Mouse (Mus musculus) urinary bladder, postnatal 4 days (tissue): Measurements from ENCODE around the gene Kpna7.
"Not testable (repeated sequence)": the region's sequence is repeated elsewhere in the genome, so short reads cannot be mapped to it uniquely, and the experiment has no call there.

Experiments
- DNase-seq, 2 experiments: peaks; one replicate each; pipeline ENCODE4 v3.0.0; 2021 to 2022; ENCODE audit warnings: low spot score in 2 of 2

The Kpna7 gene

DNA sequence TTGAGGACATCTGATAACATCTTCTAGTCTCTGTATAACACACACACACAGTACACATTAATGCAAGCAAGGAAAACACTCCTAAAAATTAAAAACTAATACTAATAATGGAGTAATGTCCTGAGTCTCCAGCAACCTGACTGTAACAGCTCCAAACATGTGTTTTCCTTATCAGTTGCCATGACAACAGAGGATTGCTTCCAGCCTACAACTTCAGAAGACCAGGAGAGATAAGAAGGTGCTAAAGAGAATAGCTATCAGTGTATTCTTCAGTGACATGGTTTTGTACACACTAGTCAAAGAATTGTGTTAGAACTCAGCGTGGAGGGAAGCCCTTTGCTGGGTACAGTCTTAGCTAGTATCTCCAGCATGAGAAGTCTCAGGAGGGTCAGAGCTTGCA lies 63.1 kb downstream of the Kpna7 start:
- DNase-seq = not testable (repeated sequence)

DNA sequence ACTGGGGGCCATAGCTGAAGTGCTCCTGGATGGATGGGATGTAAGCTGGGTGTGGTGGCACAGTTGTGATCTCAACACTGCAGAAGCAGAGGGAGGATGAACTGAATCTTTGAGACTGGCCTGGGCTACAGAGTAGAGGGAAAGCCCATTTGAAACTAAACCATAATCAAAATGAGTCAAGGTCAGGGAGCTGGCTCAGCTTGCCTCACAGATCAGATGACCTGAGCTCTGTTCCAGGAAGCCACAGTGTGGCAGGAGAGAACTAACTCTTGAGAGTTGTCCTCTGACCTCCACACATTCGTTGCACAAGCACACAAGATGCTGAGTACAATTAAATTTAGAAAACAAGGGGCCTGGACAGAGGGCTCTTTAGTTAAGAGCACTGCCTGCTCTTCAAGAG lies 63.6 kb downstream of the Kpna7 start:
- not testable (repeated sequence) for DNase-seq

DNA sequence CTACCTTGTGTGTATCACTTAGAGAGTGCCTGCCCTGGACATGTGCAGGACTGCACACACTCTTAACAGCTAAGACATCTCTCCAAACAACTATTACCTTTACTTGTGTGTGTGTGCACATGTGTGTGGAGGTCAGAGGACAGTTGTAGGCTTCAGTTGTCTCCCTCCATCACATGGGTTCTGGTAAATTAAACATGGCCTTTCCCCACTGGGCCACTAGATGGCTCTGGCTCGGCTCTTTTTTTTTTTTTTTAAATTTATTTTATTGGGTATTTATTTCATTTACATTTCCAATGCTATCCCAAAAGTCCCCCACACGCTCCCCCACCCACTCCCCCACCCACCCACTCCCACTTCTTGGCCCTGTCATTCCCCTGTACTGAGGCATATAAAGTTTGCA lies 67.1 kb downstream of the Kpna7 start:
- DNase-seq = not testable (repeated sequence)

DNA sequence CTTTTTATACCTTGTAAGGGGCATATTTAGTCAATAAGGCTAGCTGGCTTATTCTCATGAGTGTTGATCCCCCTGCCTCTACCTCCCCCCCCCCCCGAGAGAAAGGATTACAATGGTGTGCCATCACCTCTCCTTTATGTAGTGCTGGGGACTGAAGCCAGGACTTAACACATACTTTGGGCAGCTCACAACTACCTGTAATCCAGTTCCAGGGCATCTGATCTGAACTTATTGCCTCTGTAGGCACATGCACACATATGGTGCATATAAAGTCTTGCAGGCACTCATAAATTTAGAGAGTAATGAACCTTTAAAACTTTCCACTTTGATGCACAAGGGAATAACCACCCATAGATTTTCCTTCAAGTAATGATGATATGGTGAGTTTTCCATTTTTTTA lies 69.6 kb downstream of the Kpna7 start:
- DNase-seq = no peak

DNA sequence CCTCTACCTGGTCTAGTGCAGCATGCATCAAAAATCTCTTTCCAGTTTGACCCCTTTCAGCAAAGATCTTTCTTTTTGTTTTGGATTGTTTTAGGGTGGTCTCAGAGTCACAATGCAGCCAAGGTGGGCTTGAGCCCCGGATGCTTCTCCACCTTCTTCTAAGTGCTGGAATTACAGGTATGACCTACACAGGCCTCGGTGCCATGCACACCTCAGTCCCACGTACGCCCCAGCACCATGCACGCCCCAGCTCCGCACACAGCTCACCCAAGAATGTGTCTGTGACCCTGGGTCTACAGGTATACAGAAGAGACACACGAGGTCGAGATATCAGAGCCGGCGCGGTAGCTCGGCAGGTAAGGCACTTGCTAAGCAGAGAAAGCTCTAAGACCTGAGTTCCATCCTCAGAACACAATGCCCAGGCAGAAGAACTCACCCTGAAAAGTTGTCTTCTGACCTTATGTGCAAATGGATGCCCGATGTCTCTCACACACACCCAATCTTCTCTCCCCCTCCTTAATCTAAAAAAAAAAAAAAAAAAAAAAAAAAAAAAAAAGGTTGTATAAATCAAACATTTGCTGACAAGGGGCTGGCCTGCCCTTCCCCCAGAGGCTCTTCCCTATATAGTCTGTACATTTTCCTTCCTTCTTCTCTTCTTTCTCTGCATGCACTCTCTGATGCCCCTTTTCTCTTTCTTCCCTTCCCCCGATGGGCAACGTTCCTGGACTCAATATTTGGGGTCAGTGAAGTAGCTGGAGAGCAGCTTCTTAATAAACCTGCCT lies 74.8 kb downstream of the Kpna7 start:
- DNase-seq = no peak

DNA sequence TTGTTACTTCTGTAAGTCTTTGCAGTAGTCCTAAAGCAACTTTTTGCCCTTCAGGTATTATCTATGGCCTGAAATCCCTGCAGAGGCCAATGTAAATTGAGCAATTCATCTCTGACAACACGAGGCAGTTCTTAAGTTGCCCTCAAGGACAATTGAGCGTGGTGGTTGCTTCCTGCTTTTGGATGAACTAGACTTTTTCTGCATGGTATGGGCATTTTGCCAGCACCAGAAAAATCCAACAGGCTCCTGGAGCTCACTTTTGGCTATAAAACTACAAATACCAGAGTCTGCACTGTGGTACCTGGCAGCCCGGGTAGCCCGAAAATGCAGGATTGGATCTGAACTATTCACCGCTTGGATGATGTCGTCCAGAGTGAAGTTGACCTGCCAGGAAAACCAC lies 78.2 kb downstream of the Kpna7 start:
- DNase-seq = no peak

DNA sequence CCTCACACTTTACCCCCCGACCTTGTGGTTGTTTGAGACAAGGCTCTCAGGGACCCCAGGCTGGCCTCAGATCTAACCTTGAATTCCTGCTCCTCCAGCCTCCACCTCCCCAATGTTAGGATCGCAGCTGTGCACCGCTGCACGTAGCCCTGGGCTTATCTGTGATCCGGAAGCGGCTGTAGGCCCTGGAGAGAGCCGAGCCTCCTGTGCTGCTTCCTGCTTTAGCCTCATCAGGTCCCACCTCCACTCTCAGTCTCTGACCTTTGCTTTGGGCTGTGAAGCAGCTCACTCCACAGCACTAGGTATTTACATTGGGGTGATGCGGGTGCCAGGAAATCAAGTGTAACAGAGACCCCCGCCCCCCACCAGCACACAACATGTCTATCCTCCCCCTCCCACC lies 79.3 kb downstream of the Kpna7 start:
- no peak for DNase-seq

DNA sequence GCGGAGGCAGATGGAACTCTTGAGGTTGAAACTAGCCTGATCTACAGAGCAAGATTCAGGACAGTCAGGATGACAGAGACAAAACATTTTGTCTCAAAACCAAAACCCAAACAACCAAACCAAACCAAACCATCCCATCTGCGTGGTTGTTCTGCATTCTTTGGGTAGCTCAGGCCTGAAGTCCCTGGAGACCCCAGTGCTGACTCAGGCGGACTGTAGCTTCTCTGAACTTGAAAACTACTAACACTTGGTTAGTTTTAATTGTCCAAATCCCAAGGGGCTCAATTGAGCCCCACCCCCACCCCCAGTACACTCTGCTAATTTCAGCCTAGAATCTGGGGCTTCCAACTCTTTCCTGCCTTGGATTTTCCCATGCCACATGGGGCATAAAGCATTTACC lies 80.5 kb downstream of the Kpna7 start:
- DNase-seq = no peak

DNA sequence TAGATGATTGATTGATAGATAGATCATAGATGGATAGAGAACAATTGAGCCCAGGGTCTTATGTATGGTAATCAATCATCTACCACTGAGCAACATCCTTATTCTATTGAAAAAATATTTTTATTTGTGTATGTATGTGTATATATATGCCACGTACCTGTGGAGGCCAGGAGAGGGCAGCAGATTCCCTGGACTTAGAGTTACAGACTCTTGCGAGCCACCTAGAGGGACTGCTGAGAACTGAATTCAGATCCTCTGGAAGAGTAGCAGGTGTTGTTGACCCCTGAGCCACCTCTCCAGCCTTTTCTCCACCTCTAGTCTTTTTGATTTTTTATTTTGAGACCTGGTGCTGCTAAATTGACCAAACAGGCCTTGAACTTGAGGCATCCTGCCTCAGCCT lies 85.3 kb downstream of the Kpna7 start:
- no peak for DNase-seq

DNA sequence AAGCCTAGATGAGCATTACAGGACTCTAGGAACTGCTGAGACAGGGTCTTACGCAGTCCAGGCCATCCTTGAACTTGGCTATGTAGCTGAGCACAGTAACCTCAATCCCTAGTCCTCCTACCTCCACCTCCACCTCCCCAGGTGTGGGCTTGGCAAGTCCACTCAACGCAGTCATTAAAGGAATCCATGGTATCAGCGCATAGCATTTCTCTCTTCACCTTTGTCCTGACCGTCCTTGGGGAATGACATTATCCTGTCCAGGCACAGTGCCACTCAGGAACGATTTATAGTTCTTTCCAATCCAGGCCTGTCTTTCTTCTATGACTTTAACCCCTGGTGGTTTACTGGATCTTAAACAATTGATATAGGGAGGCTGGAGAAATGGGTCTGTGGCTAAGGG lies 93.3 kb downstream of the Kpna7 start:
- DNase-seq = no peak

DNA sequence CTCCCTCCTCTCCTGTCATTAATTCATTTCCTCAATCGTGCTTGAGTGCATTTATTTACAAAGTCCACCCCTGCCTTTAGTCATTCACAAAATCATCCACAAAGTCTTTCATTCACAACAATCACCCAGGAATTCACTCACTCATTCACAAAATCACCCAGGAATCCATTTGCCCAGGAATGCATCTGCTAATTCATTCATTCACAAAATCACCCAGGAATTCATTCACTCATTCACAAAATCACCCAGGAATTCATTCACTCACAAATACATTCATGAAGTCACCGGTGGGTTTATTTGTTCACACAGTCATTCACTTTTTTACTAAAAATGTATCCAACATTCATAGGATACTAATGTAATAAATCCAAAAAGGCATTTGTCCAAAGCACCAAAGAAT lies 93.8 kb downstream of the Kpna7 start:
- no peak for DNase-seq

DNA sequence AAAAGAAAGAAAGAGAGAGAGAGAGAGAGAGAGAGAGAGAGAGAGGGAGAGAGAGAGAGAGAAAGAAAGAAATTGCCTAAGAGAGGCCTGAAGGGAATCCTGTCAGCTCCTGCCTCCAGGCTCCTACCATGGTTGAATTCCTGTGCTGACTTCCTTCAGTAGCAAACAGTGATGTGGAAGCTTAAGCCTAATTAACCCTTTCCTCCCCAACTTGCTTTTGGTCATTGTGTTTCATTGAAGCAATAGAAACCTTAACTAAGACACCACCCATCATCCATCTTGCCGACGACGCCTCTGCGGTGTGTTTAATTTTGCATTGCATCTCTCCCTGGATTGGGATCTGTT lies 94.8 kb downstream of the Kpna7 start:
- no peak for DNase-seq

DNA sequence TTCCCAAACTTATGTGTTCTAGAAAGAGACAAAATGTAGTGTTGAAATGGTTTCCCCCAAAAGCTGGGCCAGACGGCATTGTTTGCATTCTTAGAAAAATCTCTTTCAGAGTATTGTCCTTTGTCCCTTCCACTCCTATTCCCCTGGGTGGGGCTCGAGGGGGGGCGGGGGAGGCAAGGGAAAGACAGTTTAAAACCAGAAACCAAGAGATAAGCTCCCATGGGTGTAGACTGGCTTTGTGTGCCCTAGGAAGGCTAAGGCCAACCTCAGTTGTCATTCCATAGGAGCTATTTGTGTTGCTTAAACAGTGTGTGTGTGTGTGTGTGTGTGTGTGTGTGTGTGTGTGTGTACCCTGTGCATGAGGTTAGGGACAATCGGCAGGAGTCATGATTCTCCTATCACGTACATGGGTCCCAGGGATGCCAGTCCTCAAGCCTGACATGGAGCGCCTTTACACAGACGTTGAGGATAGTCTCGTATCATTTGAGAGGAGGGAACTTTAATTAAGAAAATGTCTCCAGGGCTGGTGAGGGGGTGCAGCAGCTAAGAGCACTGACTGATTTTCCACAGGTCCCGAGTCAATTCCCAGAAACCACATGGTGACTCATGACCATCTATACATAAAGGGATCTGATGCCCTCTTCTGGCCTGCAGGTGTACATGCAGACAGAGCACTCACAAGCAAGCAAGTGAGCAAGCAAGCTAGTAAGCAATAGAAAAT lies 95.3 kb downstream of the Kpna7 start:
- DNase-seq = peak in 1 of 2 experiments; percentile 29

DNA sequence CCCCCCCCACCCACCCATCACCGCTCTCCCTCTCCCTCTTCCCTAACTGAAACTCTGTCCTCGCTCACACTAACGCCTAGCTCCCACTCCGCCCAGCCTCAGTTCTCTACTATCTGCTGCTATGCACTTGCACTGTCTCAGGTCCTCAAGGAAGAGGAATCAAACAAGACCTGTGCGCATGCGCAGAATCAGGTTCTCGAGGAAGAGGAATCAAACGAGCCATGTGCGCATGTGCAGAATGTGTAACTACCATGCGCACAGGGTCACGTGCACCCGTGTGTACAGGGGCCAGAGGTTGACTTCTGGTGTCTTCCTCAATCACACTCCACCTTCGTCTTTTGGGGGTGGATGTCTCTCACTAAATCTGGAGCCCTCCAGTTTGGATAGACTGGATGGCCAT lies 96.3 kb downstream of the Kpna7 start:
- no peak for DNase-seq

DNA sequence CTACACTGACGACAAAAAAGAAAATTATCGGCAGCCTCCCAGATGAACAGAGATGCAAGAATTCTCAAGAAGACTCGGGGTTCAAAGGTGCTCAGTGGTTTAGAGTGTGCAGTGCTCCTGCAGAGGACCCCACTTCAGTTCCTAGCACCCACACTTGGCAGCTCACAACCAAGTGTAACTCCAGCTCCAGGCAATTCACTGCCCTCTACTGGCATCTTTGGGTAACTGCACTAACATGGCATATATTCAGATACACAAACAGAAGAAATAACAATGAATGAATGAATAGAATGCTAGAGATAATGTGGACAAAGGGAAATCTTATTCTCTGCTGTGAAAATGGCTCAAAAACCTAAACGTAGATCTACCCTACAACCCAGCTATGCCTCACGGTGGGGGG lies 99.0 kb downstream of the Kpna7 start:
- no peak for DNase-seq

DNA sequence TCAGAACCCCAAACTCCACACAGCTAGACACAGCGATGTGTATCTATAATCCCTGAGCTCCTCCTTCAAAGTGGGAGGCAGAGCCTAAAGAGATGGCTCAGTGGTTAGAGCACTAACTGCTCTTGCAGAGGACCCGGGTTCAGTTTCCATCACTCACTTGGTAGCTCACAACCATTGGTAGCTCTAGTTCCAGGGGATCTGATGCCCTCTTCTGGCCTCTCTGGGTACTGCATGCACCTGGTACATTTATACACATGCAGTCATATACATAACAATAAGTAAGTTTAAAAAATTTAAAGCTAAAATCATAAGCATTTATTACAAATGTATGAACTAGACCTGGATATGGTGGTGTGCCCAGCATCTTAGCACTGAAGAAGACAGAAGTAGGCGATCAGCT lies 100.6 kb downstream of the Kpna7 start:
- DNase-seq = no peak

DNA sequence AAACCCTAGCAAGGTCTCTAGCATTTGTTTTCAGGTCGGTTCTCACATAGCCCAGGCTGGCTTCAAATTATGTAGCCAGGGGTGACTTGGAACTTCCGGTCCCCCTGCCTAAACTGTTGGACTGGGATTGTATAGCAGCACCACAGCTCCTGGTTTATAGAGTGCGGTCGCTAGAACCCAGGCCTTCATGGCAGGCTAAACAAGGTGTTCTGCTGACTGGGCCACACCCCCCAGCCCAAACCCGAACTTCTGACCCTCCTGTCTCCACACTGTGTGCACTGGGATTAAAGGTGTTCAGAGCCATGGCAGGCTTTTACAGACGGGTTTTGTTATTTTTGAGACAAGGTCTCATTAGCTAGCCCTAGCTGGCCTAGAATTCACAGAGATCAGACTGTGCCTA lies 104.7 kb downstream of the Kpna7 start:
- no peak for DNase-seq

DNA sequence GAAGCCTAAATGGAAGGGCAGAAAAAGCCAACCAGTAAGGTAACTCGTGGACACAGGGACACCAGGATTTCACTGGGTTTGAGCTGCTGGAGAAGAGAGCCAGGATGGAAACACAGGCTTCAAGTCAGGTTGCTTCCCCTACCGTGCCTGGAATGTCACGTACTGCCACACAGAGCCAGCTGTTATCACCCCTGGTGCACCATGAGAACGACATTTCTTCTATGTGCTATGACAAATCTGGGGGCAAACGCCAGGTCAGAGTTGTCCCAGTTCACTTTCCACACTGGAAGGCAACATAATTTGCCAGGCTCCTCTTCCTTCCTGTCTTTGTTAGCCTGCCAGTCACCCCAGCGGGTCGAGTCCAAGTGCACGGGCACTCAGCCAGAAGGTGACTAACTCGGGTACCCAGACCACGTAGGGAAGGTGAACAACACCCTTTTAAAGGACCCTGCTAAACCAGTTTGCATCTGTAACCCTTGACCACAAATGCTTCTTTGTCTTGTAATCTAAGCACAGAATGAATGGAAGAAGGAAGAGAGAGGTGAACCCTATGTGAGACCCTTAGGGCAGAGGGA lies 105.2 kb downstream of the Kpna7 start:
- peak; percentile 54 to 75 for DNase-seq

DNA sequence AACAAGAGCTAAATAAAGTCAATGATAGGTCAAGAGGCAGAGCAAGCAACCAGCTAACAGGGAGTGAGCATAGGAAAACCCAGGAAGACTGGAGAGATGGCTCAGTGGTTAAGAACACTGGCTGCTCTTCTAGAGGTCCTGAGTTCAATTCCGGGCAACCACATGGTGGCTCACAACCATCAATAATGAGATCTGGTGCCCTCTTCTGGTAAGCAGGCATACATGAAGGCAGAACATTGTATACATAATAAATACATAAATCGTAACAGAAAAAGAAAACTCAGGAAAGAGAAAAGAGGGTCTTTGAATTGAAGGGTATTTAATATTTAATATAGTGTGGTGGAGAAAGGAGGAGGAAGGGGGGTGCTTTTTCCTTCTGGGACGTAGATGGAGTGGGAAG lies 112.6 kb downstream of the Kpna7 start:
- DNase-seq = no peak

DNA sequence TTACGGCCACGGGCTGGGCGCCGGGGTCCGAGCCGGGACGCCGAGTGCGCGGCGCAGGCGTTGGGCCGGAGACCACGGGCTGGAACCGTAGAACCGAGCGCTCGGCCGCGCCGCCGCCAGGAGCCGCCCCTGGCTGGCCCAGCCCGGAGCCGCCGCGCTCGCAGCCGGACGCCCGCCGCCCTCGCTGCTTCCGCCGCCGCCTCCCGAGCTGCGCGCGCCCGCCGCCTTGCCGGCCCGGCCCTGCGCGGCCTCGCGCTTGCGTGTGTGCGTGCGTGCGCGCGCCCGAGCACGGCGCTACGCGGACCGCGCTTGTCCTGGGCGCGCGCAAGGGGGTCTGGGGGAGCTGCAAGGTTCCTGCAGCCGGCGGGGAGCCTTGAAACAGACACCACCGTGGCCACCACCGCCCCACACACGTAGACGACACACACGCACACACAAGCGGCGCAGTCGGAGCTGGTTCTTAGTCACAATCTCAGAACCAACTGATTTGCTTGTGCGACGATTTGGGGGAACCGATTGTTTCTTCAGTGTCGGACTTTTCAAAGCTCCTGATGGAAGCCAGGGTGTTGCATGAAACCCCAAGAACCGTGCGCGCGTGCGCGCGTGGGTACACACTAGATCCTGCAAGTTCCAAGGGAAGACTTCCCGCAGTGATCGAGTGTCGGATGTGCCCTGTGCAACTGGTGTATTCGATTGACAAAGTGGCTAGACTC lies 118.0 kb downstream of the Kpna7 start, which contains the start of gene Smurf1:
Gene Smurf1, minus strand, starts transcription at position 209 of the 713 bp plus-strand sequence.
- DNase-seq = peak; percentile 85 to 88

DNA sequence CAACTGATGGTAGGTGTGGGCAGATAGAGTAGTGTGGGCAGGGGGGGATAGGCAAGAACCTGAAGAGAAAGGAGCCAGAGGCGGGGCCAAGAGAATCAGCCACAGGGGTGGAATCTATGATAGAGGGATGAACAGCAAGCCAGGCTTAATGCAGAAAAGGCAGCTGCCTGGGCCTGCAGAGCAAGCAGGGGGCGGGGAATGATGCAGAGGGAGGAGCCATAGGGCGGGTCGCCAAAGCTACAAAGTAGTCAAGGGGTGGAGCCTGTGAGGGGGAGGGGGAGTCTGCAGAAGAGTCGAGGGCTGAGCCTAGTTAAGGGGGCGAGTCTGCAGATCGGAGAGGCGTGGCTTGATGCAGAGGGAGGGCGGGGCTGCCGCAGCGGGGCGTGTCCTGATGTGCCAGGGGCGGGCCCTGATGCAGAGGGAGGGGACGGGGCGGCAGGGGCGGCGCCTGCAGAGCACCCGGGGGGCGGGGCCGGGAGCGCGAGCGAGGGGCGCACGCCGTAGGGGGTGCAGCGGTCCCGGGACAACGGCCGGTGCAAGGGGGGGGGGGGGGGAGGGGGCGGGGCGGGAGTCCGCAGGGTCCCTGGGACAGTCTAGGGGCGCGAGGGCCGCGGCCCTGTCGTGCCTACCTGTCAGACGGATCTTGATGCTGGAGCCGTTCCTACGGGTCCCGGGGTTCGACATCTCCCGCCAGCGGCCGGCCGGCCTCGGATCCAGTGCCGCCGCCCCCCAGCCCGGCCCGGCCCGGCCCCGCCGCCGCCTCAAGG lies 118.8 kb downstream of the Kpna7 start:
- DNase-seq = peak; percentile 89 to 91

DNA sequence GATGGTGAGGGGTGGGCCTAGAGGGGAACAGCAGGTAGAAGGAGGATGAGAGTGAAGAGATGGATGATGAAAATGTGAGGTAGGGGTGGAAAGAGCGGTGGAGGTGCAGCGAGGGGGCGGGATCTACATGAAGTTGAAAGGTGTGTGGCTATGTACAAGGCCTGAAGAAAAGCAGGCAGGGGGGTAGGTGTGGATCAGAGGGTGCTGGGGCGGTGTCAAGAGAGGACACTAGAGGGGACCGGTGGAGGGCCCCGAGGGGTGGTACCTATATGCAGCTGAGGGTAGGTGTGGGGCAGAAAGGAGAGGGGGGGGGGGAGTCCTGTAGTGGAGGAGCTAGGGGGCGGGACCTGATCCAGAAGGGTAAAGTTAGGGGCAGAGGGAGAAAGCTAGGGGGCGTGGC lies 119.4 kb downstream of the Kpna7 start:
- DNase-seq = no peak
